Mouse (Mus musculus) lung, adult 10 weeks (tissue): ENCODE results near the gene Gm17026. TPM values are rescaled to one million over a fixed set of nuclear protein-coding genes. Genes with fewer than 3 reads are reported as not detected.

Experiments used
- polyA plus RNA-seq: library from polyadenylated mRNA; stranded (reverse); fragments of 350-450 nt; fragmentation: Illumina TruSeq; extraction: RNeasy Lipid Tissue Mini Kit (QIAGEN cat#74804); gene quantifications from one replicate; pipeline ENCODE4 v1.2.3, GENCODE M21; 2014; ENCODE audit warnings: low read depth, low replicate concordance; ENCODE audit not compliant: insufficient read depth

The Gm17026 gene
- polyA plus RNA-seq = not detected

GRCm38 (mm10) chr14:42259948-42260347 lies at the start of gene Gm17026:
TSS of gene Gm17026 (minus strand) at chr14:42260048.

DNA sequence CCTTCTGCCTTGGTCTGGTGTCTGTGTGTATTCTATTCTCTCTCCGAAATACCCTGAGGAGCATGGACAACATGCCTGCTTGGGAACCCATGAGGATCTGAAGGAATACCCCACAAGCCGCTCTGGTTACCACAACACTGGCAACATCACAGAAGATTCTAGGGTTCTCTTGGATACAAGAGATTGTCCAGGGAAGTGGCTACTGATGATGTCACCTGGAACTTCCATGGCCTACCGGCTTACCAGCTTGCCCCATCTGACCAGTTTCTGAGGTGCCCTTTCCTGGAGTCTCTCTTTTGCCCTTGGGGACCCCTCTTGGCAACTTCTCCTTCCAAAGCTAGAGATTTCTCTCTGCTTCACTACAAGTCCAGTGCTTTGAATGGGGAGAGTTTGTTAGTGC lies 37.4 kb upstream of the Gm17026 start, which contains the start of gene Gm9611:
Gene Gm9611, minus strand, starts transcription at position 101 of the 400 bp plus-strand sequence.

Other genes starting within 250 kb of the Gm17026 start
- not detected for gene Gm7951, start 142.7 kb downstream of the Gm17026 start, polyA plus RNA-seq
- not detected for gene Gm17027, start 97.4 kb downstream of the Gm17026 start, polyA plus RNA-seq
- gene Gm3573, start 69.3 kb downstream of the Gm17026 start, polyA plus RNA-seq = not detected
- gene Gm9611, start 37.3 kb upstream of the Gm17026 start, polyA plus RNA-seq = not detected
- gene Gm7995, start 50.2 kb upstream of the Gm17026 start, polyA plus RNA-seq = not detected
- not detected for gene Gm8005, start 179.6 kb upstream of the Gm17026 start, polyA plus RNA-seq
- gene Gm8011, start 203.8 kb upstream of the Gm17026 start, polyA plus RNA-seq = not detected
- not detected for gene Gm8020, start 242.3 kb upstream of the Gm17026 start, polyA plus RNA-seq